In the genomic region with DNA sequence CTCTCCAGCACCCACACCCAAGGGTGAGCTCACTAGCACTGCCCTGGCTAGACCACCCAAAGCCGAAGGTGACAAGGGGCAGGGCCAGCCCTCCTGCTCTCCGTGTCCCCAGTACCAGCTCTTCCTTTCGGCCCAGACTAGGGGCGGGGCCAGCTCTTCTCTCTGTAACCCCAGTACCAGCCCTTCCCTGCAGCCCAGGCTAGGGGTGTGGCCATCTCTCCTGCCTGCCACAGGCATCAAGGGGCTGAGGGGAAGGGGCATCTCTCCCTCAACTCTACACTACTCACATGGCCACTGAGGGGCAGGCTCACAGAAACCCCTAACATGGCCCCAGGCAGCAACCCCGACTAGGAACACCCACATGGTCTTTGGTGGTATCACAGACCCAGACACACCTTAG, we compare ENCODE assay signal across 15 mouse cellular contexts. TPM values are rescaled to one million over a fixed set of nuclear protein-coding genes. Genes with fewer than 3 reads are reported as not detected.
A peak's percentile ranks its signal among the peaks of the same experiment; 100 is the strongest.
DNase-seq lines count a peak whose midpoint lies in the region; ATAC-seq and TF ChIP-seq lines count a peak whose summit lies in the region.
"Had no signal": no experiment of that assay in that cellular context is flagged by ENCODE, and none has a peak within 500 bp of the region (broad histone marks: within the 10 kb centered on the region; RNA-seq: fewer than 3 reads in every experiment).

No protein-coding gene starts in this region.

- H3K4me1 ChIP-seq in heart, embryonic 12.5 days (replicated peaks) = peaks cover 27% of the 10 kb centered on the region
- no peaks in the 10 kb centered on the region; the same call in 1 of the 2 replicates for H3K4me1 ChIP-seq in heart, adult 2 months (ENCODE audit: control insufficient read depth, insufficient read depth, low read length)
- peaks cover 33% of the 10 kb centered on the region for H3K4me1 ChIP-seq in megakaryocyte, embryonic 14.5 days
- H3K4me1 ChIP-seq in hindbrain, embryonic 11.5 days (replicated peaks; ENCODE audit: control insufficient read depth, insufficient read depth, low read length) = 0 out of 2 replicates have a peak, but pooled peaks cover 6% of the 10 kb centered on the region
- no peaks in the 10 kb centered on the region; the same call in 1 of the 2 replicates for H3K4me1 ChIP-seq in liver, embryonic 16.5 days (ENCODE audit: control insufficient read depth, low read depth, low read length)

- 17% methylated on average over 5 of the region's 5 CpGs for WGBS in heart, embryonic 12.5 days
- WGBS in heart, adult 2 months = 41% methylated on average over 5 of the region's 5 CpGs
- 15% methylated on average over 5 of the region's 5 CpGs for WGBS in hindbrain, embryonic 11.5 days
- 25% methylated on average over 5 of the region's 5 CpGs for WGBS in liver, embryonic 16.5 days (ENCODE audit: insufficient replicate concordance)

- intact Hi-C loops in heart, adult 2 months (cut with DNase I) = no loop called here

- no peak for TF ChIP-seq POLR2A in heart, adult 2 months (IDR thresholded peaks at IDR 0.05; ENCODE audit: insufficient read depth, low read depth, low read length)

- no peak overlapping the region for H3K9ac ChIP-seq in heart, embryonic 12.5 days
- H3K9ac ChIP-seq in heart, adult 2 months (ENCODE audit: low read depth, low read length) = no peak overlapping the region
- 0 out of 2 replicates have a peak overlapping the region, but pooled peaks have one; percentile 19 for H3K9ac ChIP-seq in hindbrain, embryonic 11.5 days (ENCODE audit: low read depth, low read length)
- H3K9ac ChIP-seq in liver, embryonic 16.5 days (ENCODE audit: low read depth, low read length) = no peak overlapping the region

- peak; percentile 79 for ATAC-seq in heart, embryonic 12.5 days (ENCODE audit: insufficient number of reproducible peaks, low FRiP score)
- no peak for ATAC-seq in megakaryocyte, adult 5-6 weeks (ENCODE audit: poor library complexity, severe bottlenecking)
- ATAC-seq in hindbrain, embryonic 11.5 days (ENCODE audit: low FRiP score) = 0 out of 2 replicates have a peak, but pooled peaks have one; percentile 10
- 0 out of 2 replicates have a peak, but pooled peaks have one; percentile 13 for ATAC-seq in liver, embryonic 16.5 days (ENCODE audit: low read depth)
- ATAC-seq: CD4-positive, CD25-positive, alpha-beta regulatory T cell, adult 4 months; Patski had no signal

- no peak overlapping the region for H3K4me3 ChIP-seq in heart, embryonic 12.5 days
- H3K4me3 ChIP-seq in heart, adult 2 months = no peak overlapping the region
- H3K4me3 ChIP-seq in megakaryocyte, embryonic 14.5 days (replicated peaks) = peak overlapping the region; percentile 42
- H3K4me3 ChIP-seq in hindbrain, embryonic 11.5 days (ENCODE audit: low read depth, low read length) = no peak overlapping the region
- no peak overlapping the region for H3K4me3 ChIP-seq in liver, embryonic 16.5 days (ENCODE audit: low read depth, low read length)

- DNase-seq in heart, adult 2 months = no peak
- DNase-seq in hindbrain, embryonic 11.5 days (ENCODE audit: low spot score) = no peak
- no peak for DNase-seq in retina, embryonic 14.5 days (ENCODE audit: low spot score)
- no peak for DNase-seq in urinary bladder, postnatal 10 days (ENCODE audit: low spot score)
- DNase-seq: adrenal gland, adult 8-10 months; cerebellum, adult 11 months; heart, postnatal 4 days; kidney, postnatal 25 days; lung, adult 18-20 months had no signal

- H3K4me2 ChIP-seq in heart, embryonic 12.5 days = no peak overlapping the region
- H3K4me2 ChIP-seq in hindbrain, embryonic 11.5 days (replicated peaks; ENCODE audit: low read depth, low read length) = no peak overlapping the region
- no peak overlapping the region for H3K4me2 ChIP-seq in liver, embryonic 16.5 days (ENCODE audit: low read depth, low read length)

- H3K27me3 ChIP-seq in heart, embryonic 12.5 days (replicated peaks) = peaks cover 3% of the 10 kb centered on the region; the same call in 1 of the 2 replicates
- 0 out of 2 replicates have a peak, but pooled peaks cover 2% of the 10 kb centered on the region for H3K27me3 ChIP-seq in heart, adult 2 months (ENCODE audit: control insufficient read depth, insufficient read depth, low read length)
- peaks cover 46% of the 10 kb centered on the region for H3K27me3 ChIP-seq in megakaryocyte, embryonic 14.5 days (replicated peaks)
- H3K27me3 ChIP-seq in hindbrain, embryonic 11.5 days (ENCODE audit: control insufficient read depth, insufficient read depth, low read length) = no peaks in the 10 kb centered on the region; the same call in 1 of the 2 replicates
- peaks cover 9% of the 10 kb centered on the region for H3K27me3 ChIP-seq in liver, embryonic 16.5 days (ENCODE audit: control insufficient read depth, insufficient read depth, low read depth, low read length)
- H3K27me3 ChIP-seq: Patski had no signal

- H3K36me3 ChIP-seq in heart, embryonic 12.5 days = no peaks in the 10 kb centered on the region
- no peaks in the 10 kb centered on the region for H3K36me3 ChIP-seq in heart, adult 2 months (ENCODE audit: control insufficient read depth, insufficient read depth, low read length)
- H3K36me3 ChIP-seq in megakaryocyte, embryonic 14.5 days (replicated peaks; ENCODE audit: low read length) = no peaks in the 10 kb centered on the region
- no peaks in the 10 kb centered on the region for H3K36me3 ChIP-seq in hindbrain, embryonic 11.5 days (ENCODE audit: control insufficient read depth, insufficient read depth, low read length)
- no peaks in the 10 kb centered on the region for H3K36me3 ChIP-seq in liver, embryonic 16.5 days (ENCODE audit: control insufficient read depth, insufficient read depth)

- peaks cover 5% of the 10 kb centered on the region; the same call in 1 of the 2 replicates for H3K9me3 ChIP-seq in heart, embryonic 12.5 days (replicated peaks)
- H3K9me3 ChIP-seq in megakaryocyte, embryonic 14.5 days = peaks cover 21% of the 10 kb centered on the region
- H3K9me3 ChIP-seq in hindbrain, embryonic 11.5 days (ENCODE audit: control insufficient read depth, low read length) = no peaks in the 10 kb centered on the region
- H3K9me3 ChIP-seq in liver, embryonic 16.5 days (replicated peaks; ENCODE audit: control insufficient read depth, low read length) = no peaks in the 10 kb centered on the region

- no peaks in the 10 kb centered on the region for H3K79me2 ChIP-seq in heart, adult 2 months (replicated peaks; ENCODE audit: control insufficient read depth, insufficient read depth, low read length)

- TF ChIP-seq EP300 in heart, adult 2 months (IDR thresholded peaks at IDR 0.05; ENCODE audit: insufficient read depth, low read depth, low read length) = no peak

- H3K27ac ChIP-seq in heart, embryonic 12.5 days (ENCODE audit: poor library complexity, severe bottlenecking) = no peak overlapping the region
- H3K27ac ChIP-seq in heart, adult 2 months = no peak overlapping the region
- no peak overlapping the region for H3K27ac ChIP-seq in hindbrain, embryonic 11.5 days (ENCODE audit: low read depth, low read length)
- H3K27ac ChIP-seq in liver, embryonic 16.5 days (ENCODE audit: low read length) = no peak overlapping the region

- TF ChIP-seq CTCF in heart, adult 2 months (IDR thresholded peaks at IDR 0.05) = no peak

RNA-seq across cellular contexts. Expression of gene Serhl, which starts 27.6 kb away (rescaled TPM):
- polyA plus RNA-seq in heart, embryonic 12.5 days (2016; fragmentation: Nextera tagmentation; extraction: Ambion mirVana) = 58.9 and 68.8 TPM in 2 replicates
- 10 to 100 TPM; 36.8 to 41.0 TPM for total RNA-seq in heart, adult 2 months (2021)
- 82.7 and 90.2 TPM in 2 replicates for polyA plus RNA-seq in heart, adult 2 months (2012; rRNA removed)
- 4.7 and 8.1 TPM in 2 replicates for polyA plus RNA-seq in megakaryocyte, embryonic 14.5 days (2012; ENCODE audit: insufficient read depth, low replicate concordance)
- 36.6 and 46.4 TPM in 2 replicates for total RNA-seq in megakaryocyte, adult 5-6 weeks (2015)
- 27.0 and 34.6 TPM in 2 replicates for total RNA-seq in megakaryocyte, adult 5-6 weeks (2017)
- 40.2 and 42.6 TPM in 2 replicates for polyA plus RNA-seq in hindbrain, embryonic 11.5 days (2014; fragmentation: Nextera tagmentation; extraction: Ambion mirVana)
- 15.8 and 16.6 TPM in 2 replicates for polyA plus RNA-seq in liver, embryonic 16.5 days (2015; fragmentation: Nextera tagmentation; extraction: Ambion mirVana)

RNA-seq across cellular contexts. Expression of gene Nfam1, which starts 28.6 kb away (rescaled TPM):
- 1.7 and 1.9 TPM in 2 replicates for polyA plus RNA-seq in heart, embryonic 12.5 days (2016; fragmentation: Nextera tagmentation; extraction: Ambion mirVana)
- 1 to 10 TPM; 2.4 to 2.6 TPM for total RNA-seq in heart, adult 2 months (2021)
- 3.1 and 3.9 TPM in 2 replicates for polyA plus RNA-seq in heart, adult 2 months (2012; rRNA removed)
- 3.8 and 7.7 TPM in 2 replicates for polyA plus RNA-seq in megakaryocyte, embryonic 14.5 days (2012; ENCODE audit: insufficient read depth, low replicate concordance)
- 159 TPM in 2 replicates for total RNA-seq in megakaryocyte, adult 5-6 weeks (2015)
- total RNA-seq in megakaryocyte, adult 5-6 weeks (2017) = 189 and 212 TPM in 2 replicates
- polyA plus RNA-seq in hindbrain, embryonic 11.5 days (2014; fragmentation: Nextera tagmentation; extraction: Ambion mirVana) = 2.1 and 2.3 TPM in 2 replicates
- polyA plus RNA-seq in liver, embryonic 16.5 days (2015; fragmentation: Nextera tagmentation; extraction: Ambion mirVana) = 12.5 and 14.3 TPM in 2 replicates
- polyA plus RNA-seq: Patski had no signal
